ENCODE assay signal across 8 mouse cellular contexts in genomic region chr9:42187371-42188228, GRCm38 (mm10).
DNase-seq lines count a peak whose midpoint lies in the region; ATAC-seq lines count a peak whose summit lies in the region.

No protein-coding gene starts in this region.

- H3K4me3 ChIP-seq in forebrain, embryonic 15.5 days: no peak overlapping the region
- no peak overlapping the region for H3K4me3 ChIP-seq in forebrain, embryonic 10.5 days
- H3K4me3 ChIP-seq in liver, embryonic 12.5 days: no peak overlapping the region

- peak; percentile 76 for ATAC-seq in forebrain, embryonic 15.5 days (replicated peaks)
- ATAC-seq in liver, embryonic 12.5 days: no peak

- no peaks in the 10 kb centered on the region for H3K27me3 ChIP-seq in forebrain, embryonic 15.5 days
- H3K27me3 ChIP-seq in forebrain, embryonic 10.5 days (ENCODE audit: poor library complexity, severe bottlenecking): no peaks in the 10 kb centered on the region
- H3K27me3 ChIP-seq in liver, embryonic 12.5 days (replicated peaks): peaks cover 3% of the 10 kb centered on the region; the same call in 1 of the 2 replicates

- H3K4me1 ChIP-seq in forebrain, embryonic 15.5 days: peaks cover 46% of the 10 kb centered on the region
- H3K4me1 ChIP-seq in forebrain, embryonic 10.5 days: peaks cover 29% of the 10 kb centered on the region
- no peaks in the 10 kb centered on the region for H3K4me1 ChIP-seq in liver, embryonic 12.5 days

- no peak overlapping the region for H3K4me2 ChIP-seq in forebrain, embryonic 15.5 days (replicated peaks)
- H3K4me2 ChIP-seq in liver, embryonic 12.5 days: no peak overlapping the region

- 51% methylated on average over 6 of the region's 6 CpGs for WGBS in forebrain, embryonic 15.5 days
- WGBS in forebrain, embryonic 10.5 days: 89% methylated on average over 6 of the region's 6 CpGs
- 55% methylated on average over 6 of the region's 6 CpGs for whole genome bisulfite sequencing in liver, embryonic 12.5 days (ENCODE audit: insufficient replicate concordance)

- H3K36me3 ChIP-seq in forebrain, embryonic 15.5 days: no peaks in the 10 kb centered on the region
- no peaks in the 10 kb centered on the region for H3K36me3 ChIP-seq in forebrain, embryonic 10.5 days (replicated peaks)
- H3K36me3 ChIP-seq in liver, embryonic 12.5 days: no peaks in the 10 kb centered on the region

- no peak overlapping the region for H3K9ac ChIP-seq in forebrain, embryonic 15.5 days (replicated peaks)
- no peak overlapping the region for H3K9ac ChIP-seq in liver, embryonic 12.5 days

- H3K27ac ChIP-seq in forebrain, embryonic 15.5 days (replicated peaks): peak overlapping the region; percentile 89
- no peak overlapping the region for H3K27ac ChIP-seq in forebrain, embryonic 10.5 days
- H3K27ac ChIP-seq in liver, embryonic 12.5 days: no peak overlapping the region

- DNase-seq in forebrain, embryonic 10.5 days (ENCODE audit: extremely low spot score, low spot score): no peak
- peak; percentile 77 for DNase-seq in brain, embryonic 18.5 days (ENCODE audit: low read depth, low spot score)
- peak; percentile 44 to 61 for DNase-seq in heart, adult 9 months (ENCODE audit: low spot score in 2 of 2)
- DNase-seq in layer of hippocampus, adult 9-11 months: peak; percentile 80
- DNase-seq in right cerebral cortex, adult 2 months (ENCODE audit: low spot score in 2 of 2): peak; percentile 60 to 74
- no peak for DNase-seq in adrenal gland, adult 18-20 months (ENCODE audit: low spot score in 2 of 2)

- no peaks in the 10 kb centered on the region for H3K9me3 ChIP-seq in forebrain, embryonic 15.5 days
- H3K9me3 ChIP-seq in forebrain, embryonic 10.5 days: no peaks in the 10 kb centered on the region
- no peaks in the 10 kb centered on the region for H3K9me3 ChIP-seq in liver, embryonic 12.5 days (replicated peaks)

Comparison
In these comparisons a context has a peak if more than half of its experiments do, and no peak if none do; other contexts are left out.
1. DNase-seq: peak in brain, embryonic 18.5 days (single experiment), heart, adult 9 months (2 of 2), layer of hippocampus, adult 9-11 months (single experiment) and right cerebral cortex, adult 2 months (2 of 2); none in forebrain, embryonic 10.5 days (single experiment) and adrenal gland, adult 18-20 months (0 of 2).